Mouse (Mus musculus) ovary, postnatal 14 days (tissue): Measurements from ENCODE around the gene Limk2.

Source experiments
- DNase-seq: peaks from one replicate; pipeline ENCODE4 v3.0.0; 2022; ENCODE audit warnings: low spot score

Limk2 gene

GRCm38 (mm10) chr11:3297871-3298812 is 110.8 kb downstream of the Limk2 start:
- DNase-seq: no peak

- no peak for DNase-seq
Observed at GRCm38 (mm10) chr11:3296056-3296455, 112.9 kb downstream of the Limk2 start.

GRCm38 (mm10) chr11:3294641-3295040 is 114.3 kb downstream of the Limk2 start:
- no peak for DNase-seq
